Mouse (Mus musculus) lung, embryonic 14.5 days (tissue): ENCODE measurements around the gene Lad1. TPM values are rescaled to one million over a fixed set of nuclear protein-coding genes. Genes with fewer than 3 reads are reported as not detected.
A peak's percentile ranks its signal among the peaks of the same experiment; 100 is the strongest.

Experiments used
- ATAC-seq: fragments of 200-750 bp; cut with Nextera tagmentation; 2 replicates; pipeline ENCODE4 v1.8.0; 2017; ENCODE audit warnings: mild to moderate bottlenecking, moderate TSS enrichment, moderate library complexity; ENCODE audit not compliant: insufficient read depth
- DNase-seq: peaks from one replicate; pipeline ENCODE4 v3.0.0-alpha.2; 2015
- H3K27ac ChIP-seq: fragments of 300-500 bp; sonication (generic); 2 replicates; pipeline ENCODE4 v1.5.1; 2014; ENCODE audit warnings: low read depth, mild to moderate bottlenecking, moderate library complexity
- H3K27me3 ChIP-seq: fragments of 300-500 bp; sonication (generic); 2 replicates; pipeline ENCODE4 v1.6.1; 2014; ENCODE audit warnings: low read length, control low read depth; ENCODE audit not compliant: insufficient read depth
- H3K36me3 ChIP-seq: fragments of 300-500 bp; sonication (generic); 2 replicates; pipeline ENCODE4 v1.6.1; 2014; ENCODE audit warnings: control low read depth; ENCODE audit not compliant: insufficient read depth
- H3K4me1 ChIP-seq: fragments of 300-500 bp; sonication (generic); 2 replicates; pipeline ENCODE4 v1.6.1; 2014; ENCODE audit warnings: antibody characterized with exemption, control low read depth; ENCODE audit not compliant: insufficient read depth
- H3K4me2 ChIP-seq: fragments of 300-500 bp; sonication (generic); 2 replicates; pipeline ENCODE4 v1.6.1; 2014; ENCODE audit warnings: mild to moderate bottlenecking
- H3K4me3 ChIP-seq: fragments of 300-500 bp; sonication (generic); 2 replicates; pipeline ENCODE4 v1.5.1; 2014; ENCODE audit warnings: low read depth, low read length
- H3K9ac ChIP-seq: fragments of 300-500 bp; sonication (generic); 2 replicates; pipeline ENCODE4 v1.6.1; 2014
- H3K9me3 ChIP-seq: fragments of 300-500 bp; sonication (generic); 2 replicates; pipeline ENCODE4 v1.6.1; 2016; ENCODE audit warnings: low read depth, low read length, control low read depth
- CTCF ChIP-seq: IDR thresholded peaks from 2 replicates; pipeline ENCODE4 v1.5.1; 2016; ENCODE audit warnings: antibody characterized with exemption, low read depth
- WGBS: fragments of 180-500 bp; shearing (Covaris S2); extraction: QIAGEN DNeasy Blood & Tissue Kit; methylation state at CpG from one replicate; pipeline ENCODE4 v1.1.7; 2014; 5-methylcytosine and 5-hydroxymethylcytosine counted together
- polyA plus RNA-seq: library from polyadenylated mRNA; unstranded; fragments of >200 nt; fragmentation: Nextera tagmentation; extraction: Ambion mirVana; gene quantifications from 2 replicates; pipeline ENCODE4 v1.2.1, GENCODE M21; 2014

Lad1 gene
- polyA plus RNA-seq, 1 experiment from 2014 or later = 14.4 TPM

DNA sequence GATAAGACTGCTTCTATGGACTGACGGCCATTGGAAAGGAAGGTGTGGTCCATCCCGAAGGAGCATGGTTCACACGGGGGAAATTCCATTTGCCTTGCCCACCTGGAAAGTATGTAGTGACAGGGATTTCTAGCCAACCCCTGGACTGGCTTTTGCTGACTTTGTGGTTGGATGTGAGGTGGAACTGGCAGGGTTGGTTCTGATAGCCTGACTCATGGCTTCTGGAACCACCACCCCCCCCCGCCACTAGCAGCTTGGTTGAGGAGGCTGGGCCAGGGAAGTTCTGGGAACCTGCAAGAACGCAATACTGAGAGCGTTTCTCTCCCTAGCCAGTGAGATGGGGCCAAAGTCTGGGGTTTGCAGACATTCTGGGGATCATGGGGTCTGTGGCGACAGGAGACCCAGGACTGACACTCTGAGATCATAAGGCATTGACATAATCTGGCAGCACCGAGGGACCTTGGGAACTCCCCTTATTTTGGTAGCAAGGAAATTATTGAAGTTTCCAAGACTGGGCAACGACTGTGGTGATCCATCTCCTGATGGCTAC, 45.5 kb downstream of the Lad1 start:
- Histone ChIP-seq H3K4me3 (no peak overlapping the region), H3K27me3 (no peaks in the 10 kb centered on the region), H3K9me3 (no peaks in the 10 kb centered on the region), H3K4me2 (no peak overlapping the region), H3K36me3 (no peaks in the 10 kb centered on the region), H3K9ac (no peak overlapping the region), H3K4me1 (no peaks in the 10 kb centered on the region), H3K27ac (no peak overlapping the region)
- 66% methylated on average over 9 of the region's 9 CpGs for WGBS
- no peak for ATAC-seq
- TF ChIP-seq CTCF = no peak
- DNase-seq = no peak

GRCm38 (mm10) chr1:135864830-135865229, 46.4 kb downstream of the Lad1 start:
- Histone ChIP-seq H3K36me3 (no peaks in the 10 kb centered on the region), H3K4me3 (no peak overlapping the region), H3K4me1 (no peaks in the 10 kb centered on the region), H3K9ac (no peak overlapping the region), H3K27me3 (no peaks in the 10 kb centered on the region), H3K9me3 (no peaks in the 10 kb centered on the region), H3K27ac (no peak overlapping the region), H3K4me2 (no peak overlapping the region)
- ATAC-seq (no peak), DNase-seq (no peak)
- WGBS = 77% methylated on average over 6 of the region's 6 CpGs
- TF ChIP-seq CTCF = no peak

DNA sequence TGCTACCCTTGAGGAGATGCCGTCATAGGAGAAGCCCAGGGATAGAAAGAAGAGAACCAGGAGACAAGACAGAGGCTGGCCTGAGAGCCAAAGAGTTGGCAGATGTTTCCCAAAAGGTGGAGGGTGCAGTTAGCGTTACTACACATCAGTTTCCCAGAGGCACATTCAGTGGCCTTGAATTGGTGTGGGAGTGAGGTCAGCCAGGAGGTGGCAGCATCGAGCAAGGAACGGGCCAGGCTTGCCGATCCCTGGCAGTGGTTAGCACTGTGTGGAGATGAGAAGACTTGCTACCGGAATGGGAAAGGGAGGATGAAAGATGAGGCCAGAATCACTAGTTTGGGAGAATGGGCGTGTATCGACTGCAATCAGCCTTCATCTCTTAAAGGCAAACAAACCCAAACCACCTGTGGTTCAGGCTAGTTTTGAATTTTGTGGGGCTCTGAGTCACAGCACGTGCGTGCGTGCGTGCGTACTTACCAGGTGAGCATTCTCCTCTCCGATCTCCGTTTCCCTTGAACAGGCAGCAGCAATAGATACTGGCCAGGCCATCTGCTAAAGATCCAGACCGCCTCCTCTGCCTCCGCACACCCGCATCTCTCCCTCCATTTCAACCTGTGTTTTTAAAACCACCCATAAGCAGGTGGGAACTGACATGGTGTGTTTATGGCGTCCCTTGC, 47.3 kb downstream of the Lad1 start:
- DNase-seq (peak; percentile 87), ATAC-seq (peak; percentile 90)
- peak; percentile 98 for TF ChIP-seq CTCF
- Histone ChIP-seq H3K9me3 (no peaks in the 10 kb centered on the region), H3K27ac (no peak overlapping the region), H3K36me3 (no peaks in the 10 kb centered on the region), H3K9ac (no peak overlapping the region), H3K4me3 (no peak overlapping the region), H3K4me2 (no peak overlapping the region), H3K27me3 (no peaks in the 10 kb centered on the region), H3K4me1 (no peaks in the 10 kb centered on the region)
- 50% methylated on average over 19 of the region's 19 CpGs for WGBS

DNA sequence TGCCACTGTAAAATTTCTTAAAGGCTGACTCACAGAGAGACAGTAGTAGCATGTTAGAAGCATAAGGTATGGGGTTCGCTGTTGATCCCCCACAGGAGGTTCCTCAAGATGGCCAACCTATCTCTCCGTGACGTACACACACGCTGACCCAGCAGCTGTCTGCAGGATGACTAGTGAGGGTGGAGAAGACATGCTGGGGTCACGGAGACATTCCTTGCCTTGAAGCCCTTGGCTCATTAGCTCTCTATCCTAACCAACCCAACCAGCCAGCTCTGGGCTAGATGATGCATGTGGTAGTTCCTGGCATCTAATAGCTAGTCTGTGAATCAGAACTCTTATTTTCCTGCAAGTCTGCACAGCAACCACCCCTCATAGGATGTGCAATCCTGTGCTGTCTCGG, 50.2 kb downstream of the Lad1 start:
- no peaks in the 10 kb centered on the region for H3K27me3 ChIP-seq
- ATAC-seq (no peak), DNase-seq (no peak)
- H3K9me3 ChIP-seq = no peaks in the 10 kb centered on the region
- H3K4me2 ChIP-seq = no peak overlapping the region
- no peak overlapping the region for H3K27ac ChIP-seq
- H3K9ac ChIP-seq = no peak overlapping the region
- H3K36me3 ChIP-seq = no peaks in the 10 kb centered on the region
- WGBS = 76% methylated on average over 6 of the region's 6 CpGs
- H3K4me1 ChIP-seq = no peaks in the 10 kb centered on the region
- no peak for TF ChIP-seq CTCF
- no peak overlapping the region for H3K4me3 ChIP-seq

- DNase-seq (no peak), ATAC-seq (no peak)
- Histone ChIP-seq H3K9ac (no peak overlapping the region), H3K4me3 (no peak overlapping the region), H3K36me3 (no peaks in the 10 kb centered on the region), H3K27ac (no peak overlapping the region), H3K4me1 (no peaks in the 10 kb centered on the region), H3K4me2 (no peak overlapping the region), H3K27me3 (no peaks in the 10 kb centered on the region), H3K9me3 (no peaks in the 10 kb centered on the region)
- no peak for TF ChIP-seq CTCF
- WGBS = 83% methylated on average over 4 of the region's 4 CpGs
Measured at GRCm38 (mm10) chr1:135872991-135873390, 54.6 kb downstream of the Lad1 start.

DNA sequence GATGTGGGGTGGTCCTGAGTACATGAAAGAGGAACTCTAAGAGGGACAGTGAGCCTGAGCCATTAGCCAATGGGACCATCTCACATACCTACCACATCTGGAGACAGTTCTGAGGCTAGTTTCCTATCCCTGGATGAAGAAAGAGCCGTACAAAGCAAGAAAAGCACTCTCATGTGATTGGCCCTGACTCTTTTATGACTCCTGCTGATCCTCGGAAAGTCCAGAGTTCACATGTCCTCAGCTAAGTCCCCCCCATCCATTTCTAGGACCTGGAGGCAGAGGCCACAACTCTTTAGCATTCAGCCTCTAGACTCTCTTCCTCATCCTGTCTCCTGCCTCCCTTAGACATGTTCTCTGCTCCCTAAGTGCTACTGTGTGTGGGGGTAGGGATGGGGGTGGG, 58.9 kb downstream of the Lad1 start:
- Histone ChIP-seq H3K27ac (no peak overlapping the region), H3K36me3 (no peaks in the 10 kb centered on the region), H3K4me3 (no peak overlapping the region), H3K4me2 (no peak overlapping the region), H3K27me3 (no peaks in the 10 kb centered on the region), H3K9ac (no peak overlapping the region), H3K4me1 (no peaks in the 10 kb centered on the region), H3K9me3 (no peaks in the 10 kb centered on the region)
- no peak for DNase-seq
- no peak for ATAC-seq
- no peak for TF ChIP-seq CTCF
- WGBS = 63% methylated on average over 2 of the region's 2 CpGs

GRCm38 (mm10) chr1:135882385-135883109, 64.1 kb downstream of the Lad1 start:
- 68% methylated on average over 10 of the region's 10 CpGs for WGBS
- Histone ChIP-seq H3K4me2 (no peak overlapping the region), H3K27me3 (no peaks in the 10 kb centered on the region), H3K4me3 (no peak overlapping the region), H3K36me3 (no peaks in the 10 kb centered on the region), H3K9ac (no peak overlapping the region), H3K27ac (no peak overlapping the region), H3K9me3 (no peaks in the 10 kb centered on the region), H3K4me1 (no peaks in the 10 kb centered on the region)
- DNase-seq (peak; percentile 84), ATAC-seq (no peak)
- peak; percentile 90 for TF ChIP-seq CTCF

Other genes with a start within 250 kb of the Lad1 start
- 19.6 and 21.7 TPM in 2 replicates for gene Nav1, start 211.3 kb upstream of the Lad1 start, polyA plus RNA-seq
- gene Csrp1, start 98.5 kb upstream of the Lad1 start, polyA plus RNA-seq = 271 and 297 TPM in 2 replicates
- 75.4 and 79.5 TPM in 2 replicates for gene Phlda3, start 52.5 kb upstream of the Lad1 start, polyA plus RNA-seq
- 11.4 and 63.9 TPM in 2 replicates for gene Tnni1, start 39.2 kb upstream of the Lad1 start, polyA plus RNA-seq
- 6.0 and 57.2 TPM in 2 replicates for gene Tnnt2, start 17.8 kb downstream of the Lad1 start, polyA plus RNA-seq
- 0.09 TPM in 1 of 2 replicates, not detected in the other for gene Pkp1, start 100.6 kb downstream of the Lad1 start, polyA plus RNA-seq
- not detected in 2 replicates for gene Igfn1, start 187.7 kb downstream of the Lad1 start, polyA plus RNA-seq
- 72.7 and 76.3 TPM in 2 replicates for gene Tmem9, start 189.6 kb downstream of the Lad1 start, polyA plus RNA-seq
- gene Ascl5, start 232.2 kb downstream of the Lad1 start, polyA plus RNA-seq = not detected in 2 replicates
- not detected in 2 replicates for gene Cacna1s, start 234.2 kb downstream of the Lad1 start, polyA plus RNA-seq